Mouse (Mus musculus) kidney, postnatal 14 days (tissue): Measurements from ENCODE around the gene Pgbd1.
"Not testable (repeated sequence)": the region's sequence is repeated elsewhere in the genome, so short reads cannot be mapped to it uniquely, and the experiment has no call there.

ENCODE experiments used
- DNase-seq: peaks from one replicate; pipeline ENCODE4 v3.0.0; 2022; ENCODE audit warnings: mixed read lengths

Pgbd1 gene

DNA sequence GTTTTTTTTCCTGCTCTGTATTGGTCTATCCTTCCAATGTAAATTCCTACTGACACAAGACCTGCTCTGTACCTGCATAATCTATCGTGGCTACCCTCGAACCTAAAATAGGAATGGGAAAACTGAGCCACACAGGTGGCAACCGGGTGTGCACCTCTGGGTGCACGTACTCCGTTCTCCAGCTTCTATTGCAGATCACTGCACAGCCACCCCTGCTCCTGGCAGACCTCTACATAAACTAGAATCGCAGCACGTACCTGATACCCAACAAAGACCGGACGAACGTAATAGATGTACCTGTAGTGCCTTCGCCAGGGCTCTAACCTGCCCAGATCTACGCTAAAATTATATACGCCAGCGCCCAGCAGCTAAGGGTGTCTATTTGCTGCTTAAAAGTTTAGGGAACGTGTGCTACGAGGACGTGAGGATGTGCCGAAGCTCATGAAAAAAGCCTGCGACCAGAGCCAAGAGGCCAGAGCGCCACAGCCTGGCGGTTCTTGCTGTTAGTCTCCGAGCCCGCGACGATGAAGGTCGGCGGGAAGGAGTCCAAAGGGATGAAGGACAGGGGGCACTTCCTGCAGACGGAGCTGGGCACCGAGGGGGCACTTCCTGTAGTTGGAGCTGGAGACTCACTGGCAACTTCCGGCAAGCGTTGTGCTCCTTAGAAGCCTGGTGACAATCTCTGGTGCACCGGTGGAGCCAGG is at the start of gene Pgbd1:
Gene Pgbd1 (minus strand): TSS at position 556 of the 704 bp plus-strand sequence.
- peak; percentile 74 for DNase-seq

DNA sequence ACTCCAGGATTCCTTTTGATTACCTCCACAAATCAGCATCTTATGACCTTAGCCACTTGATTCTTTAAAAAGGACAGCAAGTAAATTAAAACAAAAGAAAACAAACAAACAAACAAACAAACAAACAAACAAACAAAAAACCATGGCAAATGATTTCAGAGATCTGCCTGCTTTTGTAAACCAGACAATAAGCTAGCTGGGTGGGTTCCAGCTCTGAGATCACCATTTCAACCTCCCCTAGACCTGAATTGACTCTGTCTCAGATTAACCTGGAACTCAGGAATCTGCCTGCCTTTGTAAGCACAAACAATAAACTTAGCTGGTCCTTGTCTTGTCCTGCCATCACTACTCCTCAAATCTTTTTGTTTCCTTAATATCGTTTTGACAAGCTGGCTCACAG is 46.0 kb upstream of the Pgbd1 start:
- DNase-seq: no peak

DNA sequence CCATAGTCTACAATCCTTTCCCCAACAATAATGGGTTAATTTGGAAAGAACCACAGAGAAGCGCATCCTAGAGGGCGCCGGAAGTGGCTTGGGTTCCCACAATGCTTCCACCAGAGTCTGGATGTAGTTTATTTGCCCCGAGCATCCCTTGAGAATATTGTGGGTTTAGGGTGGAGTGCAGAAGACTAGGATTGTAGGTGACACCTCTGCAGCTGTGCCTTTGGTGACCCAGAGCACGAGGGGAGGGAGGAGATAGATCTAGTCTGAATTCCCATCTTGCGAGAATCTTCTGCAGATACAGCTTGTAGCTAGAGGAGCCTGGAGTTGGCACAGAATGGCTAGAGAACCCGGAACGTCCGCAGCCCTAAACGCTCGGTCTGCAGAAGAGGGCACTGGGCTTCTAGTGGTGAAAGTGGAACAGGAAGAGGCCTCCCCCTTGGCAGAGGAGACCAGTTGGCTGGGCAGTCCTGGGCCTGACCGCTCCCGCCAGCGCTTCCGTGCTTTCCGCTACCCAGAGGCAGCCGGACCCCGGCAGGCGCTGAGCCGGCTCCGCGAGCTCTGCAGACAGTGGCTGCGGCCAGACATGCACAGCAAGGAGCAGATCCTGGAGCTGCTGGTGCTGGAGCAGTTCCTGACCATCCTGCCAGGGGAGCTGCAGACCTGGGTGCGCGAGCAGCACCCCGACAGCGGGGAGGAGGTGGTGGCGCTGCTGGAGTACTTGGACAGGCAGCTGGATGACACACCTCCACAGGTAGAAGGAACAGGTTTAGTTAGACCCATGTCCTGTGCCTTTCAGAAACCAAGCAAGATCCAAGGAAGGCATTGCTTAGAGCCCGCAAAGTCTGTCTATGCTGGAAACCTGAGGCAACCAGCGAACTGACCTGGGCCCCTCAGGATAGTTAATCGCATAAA is 38.2 kb upstream of the Pgbd1 start, which contains the start of the genes Zkscan4 and Gm10065:
Gene Zkscan4 (plus strand): TSS at position 149 of the 912 bp plus-strand sequence.
Gene Gm10065 (minus strand): TSS at position 683 of the 912 bp plus-strand sequence.
- peak; percentile 78 for DNase-seq

DNA sequence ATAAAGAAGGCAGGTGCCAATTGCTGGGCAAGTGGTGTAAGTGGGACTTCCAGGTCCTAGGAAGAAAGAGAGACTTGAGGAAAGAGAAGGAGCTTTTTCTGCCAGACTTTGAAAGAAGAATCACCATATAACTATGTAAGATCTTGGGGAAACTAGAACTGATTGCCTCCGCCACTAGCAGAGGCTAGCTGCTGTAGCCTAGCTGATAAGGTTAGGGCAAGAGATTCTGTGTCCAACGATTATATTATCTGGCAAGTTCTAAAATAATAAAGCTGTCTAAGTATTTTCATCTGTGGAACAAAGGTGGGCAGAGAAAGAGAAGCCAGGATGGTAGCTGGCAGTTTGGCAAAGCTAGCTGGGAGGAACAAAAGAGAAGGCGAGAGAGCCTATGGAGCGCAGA is 31.6 kb upstream of the Pgbd1 start:
- no peak for DNase-seq

DNA sequence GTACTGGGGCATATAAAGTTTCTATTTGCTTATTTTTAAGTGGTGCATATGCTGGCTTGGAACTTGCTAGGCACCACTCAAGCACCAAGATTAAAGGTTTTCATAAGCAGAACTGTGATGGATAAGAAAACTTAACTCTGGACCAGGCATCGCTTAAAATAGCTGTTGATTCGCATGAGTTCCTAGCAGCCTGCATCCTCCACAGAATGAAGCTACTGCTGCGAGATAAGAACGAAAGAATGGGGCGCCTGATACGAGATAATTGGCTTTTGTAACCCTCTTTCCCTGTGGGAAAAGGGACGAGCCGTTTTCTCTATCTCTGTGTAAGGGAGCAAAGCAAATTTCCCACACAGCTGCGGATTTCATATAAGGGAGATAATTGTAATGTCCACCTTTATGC is 28.2 kb upstream of the Pgbd1 start:
- no peak for DNase-seq

DNA sequence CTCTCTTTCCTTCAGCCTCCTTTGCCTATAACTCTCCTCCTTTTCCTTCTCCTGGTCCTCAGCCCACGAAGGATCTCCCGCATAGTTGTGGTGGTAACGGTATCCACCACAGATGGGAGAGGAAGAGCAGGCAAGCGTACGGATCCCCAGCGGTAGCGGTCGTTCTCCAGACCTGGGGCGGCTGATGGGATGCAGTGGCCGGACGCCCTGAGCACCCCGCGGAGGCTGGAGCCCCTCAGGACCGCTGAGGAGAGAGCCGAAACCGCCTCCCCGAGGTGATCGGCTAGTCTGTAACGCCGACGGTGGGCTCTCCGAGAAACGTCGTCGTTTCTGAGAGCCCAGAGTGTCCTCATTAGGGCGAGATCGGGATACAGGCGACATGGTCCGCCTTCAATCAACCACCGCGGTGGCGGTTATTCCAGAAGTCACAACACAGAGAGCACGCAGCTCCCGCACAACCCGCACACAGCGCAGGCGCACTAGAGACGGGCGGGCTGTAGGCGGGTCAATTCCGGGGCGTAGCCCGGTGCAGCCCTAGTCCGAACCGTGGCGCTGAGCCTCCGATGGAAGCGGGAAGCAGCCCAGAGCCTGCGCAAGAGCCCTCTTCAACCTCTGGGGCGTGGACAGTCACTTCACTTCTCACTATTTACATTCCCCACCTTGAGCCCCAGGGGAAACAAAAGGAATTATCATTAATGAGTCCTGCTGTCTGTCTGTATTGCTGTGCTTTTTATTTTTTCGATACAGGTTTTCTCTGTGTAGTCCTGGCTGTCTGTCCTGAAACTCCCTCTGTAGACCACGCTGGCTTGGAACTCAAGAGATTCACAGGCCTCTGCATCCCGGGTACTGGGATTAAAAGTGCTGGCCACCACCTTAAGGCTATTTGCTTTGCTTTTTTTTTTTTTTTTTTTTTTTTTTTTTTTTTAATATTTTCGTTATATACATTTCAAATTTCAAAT is 27.5 kb upstream of the Pgbd1 start, which contains the start of gene Nkapl:
Gene Nkapl (minus strand): TSS at position 449 of the 959 bp plus-strand sequence.
- DNase-seq: peak; percentile 87

DNA sequence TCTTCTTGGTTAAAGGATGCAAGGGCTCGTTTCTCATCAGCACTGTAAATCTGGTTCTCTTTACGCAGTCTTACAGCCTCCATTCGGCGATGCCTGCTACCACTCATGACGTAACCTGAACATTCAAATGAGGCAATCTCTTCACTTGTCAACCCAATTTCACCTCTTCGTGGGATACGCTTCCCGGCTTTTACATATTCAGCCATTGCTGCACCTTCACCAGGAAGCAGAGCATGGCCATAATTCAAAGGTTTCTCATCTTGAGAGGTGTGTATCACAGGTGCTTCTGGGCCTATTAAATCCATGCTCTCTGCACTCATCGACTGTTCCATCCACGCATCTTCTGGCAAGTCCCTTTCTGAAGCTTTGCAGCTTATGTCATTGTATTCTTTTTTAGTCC is 26.5 kb upstream of the Pgbd1 start:
- no peak for DNase-seq

DNA sequence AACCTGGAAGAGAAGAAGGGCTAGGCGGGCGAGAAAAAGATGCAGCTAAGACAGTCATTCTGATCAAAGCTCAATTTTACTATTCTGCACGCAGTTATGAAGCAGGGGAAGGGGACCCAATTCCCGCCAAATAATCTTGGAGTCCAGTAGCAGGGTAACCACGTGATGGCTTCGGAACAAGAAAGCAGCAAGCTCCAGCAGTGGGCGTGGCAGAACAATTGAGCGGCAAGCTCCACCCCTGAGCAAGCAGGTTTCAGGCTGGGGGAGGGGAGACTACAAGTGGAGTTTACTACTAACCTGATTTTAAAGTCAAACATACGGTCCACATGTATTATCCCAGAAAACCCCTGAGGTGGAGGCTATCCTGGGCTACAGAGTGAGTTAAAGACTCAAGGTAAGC is 21.7 kb upstream of the Pgbd1 start:
- not testable (repeated sequence) for DNase-seq

DNA sequence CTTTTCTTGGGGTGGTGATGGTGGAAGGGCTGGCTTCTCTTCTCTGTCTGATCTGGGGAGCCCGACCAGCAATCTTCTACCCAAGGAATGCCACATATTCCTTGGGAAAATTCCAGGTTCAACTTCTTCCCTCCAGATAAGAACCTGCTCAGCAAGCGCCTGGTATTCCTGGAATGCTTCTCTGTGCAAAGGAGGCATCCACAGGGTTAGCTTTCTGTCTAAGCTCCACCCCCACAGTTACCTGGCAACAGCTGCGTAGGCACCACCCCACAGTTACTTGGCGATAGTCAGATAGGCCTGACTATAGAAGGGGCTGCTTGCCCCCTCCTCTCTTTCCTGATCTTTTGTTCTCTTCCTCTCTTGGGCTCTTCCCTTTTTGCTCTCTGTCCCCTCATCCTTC is 15.5 kb upstream of the Pgbd1 start:
- peak; percentile 29 for DNase-seq

DNA sequence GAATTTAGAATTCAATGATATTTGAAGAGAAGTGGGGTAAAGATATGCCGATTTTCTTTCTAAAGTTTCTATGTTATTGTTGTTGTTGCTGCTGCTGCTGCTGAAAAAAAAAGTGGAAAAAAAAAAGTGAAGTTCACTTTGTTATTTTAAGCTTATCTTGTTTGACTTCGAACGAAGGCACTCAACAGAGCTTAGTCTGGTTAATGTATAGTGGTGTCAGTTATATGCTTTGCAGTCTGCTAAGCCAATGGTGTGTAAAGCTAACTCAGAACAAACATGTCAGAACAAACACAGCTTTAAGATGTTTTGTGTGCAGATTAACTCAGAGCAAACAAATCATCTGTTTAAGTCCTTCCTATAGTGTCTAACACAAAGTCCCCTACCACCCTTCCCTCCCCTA is 13.3 kb upstream of the Pgbd1 start:
- DNase-seq: no peak

DNA sequence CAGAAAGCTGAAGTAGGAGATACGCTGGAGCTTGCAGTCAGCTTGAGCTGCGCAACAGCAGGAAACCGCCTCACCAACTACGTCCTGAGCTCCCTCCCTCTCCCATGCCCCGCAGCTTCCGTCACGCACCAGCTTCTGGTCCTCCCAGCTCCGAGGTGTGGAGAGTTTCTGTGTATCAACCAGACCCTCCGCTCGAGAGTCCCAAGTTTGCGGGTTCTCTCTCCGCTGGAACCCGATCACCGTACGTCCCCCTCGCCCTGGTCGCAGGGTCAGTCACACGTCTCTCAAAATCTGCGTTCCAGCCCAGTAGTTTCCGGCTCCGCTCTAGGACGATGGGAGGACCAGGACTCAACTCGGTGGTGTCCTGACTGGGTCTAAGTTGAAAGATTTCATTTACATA is 12.6 kb upstream of the Pgbd1 start, which contains the start of gene Zscan26:
Gene Zscan26 (minus strand): TSS at position 282 of the 400 bp plus-strand sequence.
- DNase-seq: peak; percentile 88

DNA sequence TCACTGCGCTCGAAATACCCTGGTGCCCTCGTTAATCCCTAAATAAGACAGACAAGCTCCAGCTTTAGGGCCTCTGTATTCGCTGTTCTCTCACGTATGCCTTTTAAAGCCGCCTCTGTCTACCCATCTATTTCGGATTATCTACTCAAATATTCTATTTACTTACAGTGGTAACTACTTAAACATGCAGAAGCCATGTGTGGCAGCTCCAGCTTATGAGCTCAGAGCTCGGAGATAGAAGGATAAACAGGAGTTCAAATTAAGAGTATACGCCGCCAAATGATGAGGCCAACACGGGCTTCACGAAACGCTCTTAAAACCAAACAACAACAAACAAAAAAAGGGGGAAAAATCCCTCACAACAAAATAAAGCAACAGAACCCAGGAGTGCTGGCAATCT is 12.2 kb upstream of the Pgbd1 start:
- no peak for DNase-seq

DNA sequence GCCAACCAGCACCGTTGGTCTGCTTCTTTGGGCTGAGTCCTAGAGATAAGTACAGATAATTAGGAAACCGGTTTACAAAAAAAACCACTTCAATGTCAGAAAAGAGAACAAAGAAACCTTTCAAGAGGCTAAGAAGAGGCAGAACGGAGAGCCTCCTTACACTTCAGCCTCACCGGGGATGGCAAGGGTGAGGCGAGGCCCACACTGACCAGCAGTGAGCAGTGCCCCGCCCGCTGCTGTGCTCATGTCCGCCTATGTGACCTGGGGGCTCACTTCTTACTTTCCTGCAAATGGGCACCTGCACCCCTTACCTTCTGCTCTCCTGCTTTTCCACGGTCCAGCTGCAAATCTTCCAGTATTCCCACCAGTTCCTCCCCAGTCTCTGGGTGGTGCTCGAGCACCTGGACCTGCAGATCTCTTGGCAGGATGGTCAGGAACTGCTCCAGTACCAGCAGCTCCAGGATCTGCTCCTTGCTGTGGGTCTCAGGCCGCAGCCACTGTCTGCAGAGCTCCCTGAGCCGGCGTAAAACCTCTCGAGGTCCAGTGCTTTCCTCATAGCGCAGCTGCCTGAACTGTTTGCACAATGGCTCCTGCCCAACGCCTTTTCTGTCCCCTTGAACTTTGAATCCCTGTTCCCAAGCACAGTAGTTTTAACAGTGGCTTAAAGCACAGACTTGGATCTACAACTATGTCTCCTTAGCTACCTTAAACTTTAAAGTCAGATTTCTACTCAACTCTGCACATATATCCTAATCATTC is 7.2 kb upstream of the Pgbd1 start:
- DNase-seq: no peak

DNA sequence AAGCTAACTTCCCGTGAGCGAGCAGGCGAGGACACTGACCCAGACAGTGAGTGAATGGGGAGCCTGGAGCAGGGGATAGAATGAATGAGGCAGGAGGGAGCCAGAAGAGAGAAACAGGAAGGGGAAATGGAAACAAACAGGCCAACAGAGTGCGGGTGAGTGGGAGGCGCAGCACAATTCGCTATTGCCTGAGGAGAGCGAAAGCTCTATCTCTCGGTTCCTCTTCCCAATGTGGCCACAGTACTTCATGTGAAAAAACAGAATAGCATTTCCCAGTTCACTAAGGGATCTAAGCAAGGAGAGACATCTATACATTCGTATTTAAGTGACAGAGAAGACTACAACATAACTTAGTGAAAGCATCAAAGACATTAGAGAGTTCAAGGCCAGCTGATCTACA is 5.9 kb upstream of the Pgbd1 start:
- no peak for DNase-seq

DNA sequence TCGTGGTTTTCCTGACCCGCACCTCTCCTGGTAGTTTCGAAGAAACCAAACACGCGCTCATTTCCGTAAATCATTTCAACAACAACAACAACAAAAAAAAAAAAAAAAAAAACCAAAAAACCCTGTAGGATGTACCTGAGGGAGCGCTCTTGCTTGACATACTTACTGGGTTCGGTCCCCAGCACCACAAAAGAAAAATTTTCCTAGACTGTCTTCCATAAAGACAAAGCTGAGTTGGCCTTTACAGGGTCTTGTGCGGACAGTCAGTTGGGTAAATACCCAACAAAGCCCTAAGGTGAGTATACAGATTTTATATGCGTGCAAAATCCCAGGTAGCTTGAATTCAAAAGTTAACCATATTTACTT is 332 bp upstream of the Pgbd1 start:
- DNase-seq: no peak

DNA sequence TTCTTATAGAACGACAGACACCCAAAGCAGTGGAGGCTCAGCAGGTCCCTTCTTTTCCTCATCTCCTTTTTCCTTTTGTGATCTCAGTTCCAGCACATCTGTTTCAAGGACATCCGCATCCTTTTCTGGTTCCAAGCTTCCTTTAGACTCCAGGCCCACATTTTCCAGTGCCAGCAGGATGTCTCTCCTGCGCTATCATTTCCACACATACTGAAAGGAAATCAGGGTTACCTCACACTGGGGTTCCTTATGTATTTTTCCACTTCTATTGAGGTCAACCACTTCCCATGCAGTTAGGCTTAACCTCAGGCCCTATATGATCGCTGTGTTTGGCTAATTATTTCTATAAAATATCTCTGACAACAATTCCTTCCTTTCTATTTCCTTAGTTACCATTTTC is 5.4 kb downstream of the Pgbd1 start:
- no peak for DNase-seq

DNA sequence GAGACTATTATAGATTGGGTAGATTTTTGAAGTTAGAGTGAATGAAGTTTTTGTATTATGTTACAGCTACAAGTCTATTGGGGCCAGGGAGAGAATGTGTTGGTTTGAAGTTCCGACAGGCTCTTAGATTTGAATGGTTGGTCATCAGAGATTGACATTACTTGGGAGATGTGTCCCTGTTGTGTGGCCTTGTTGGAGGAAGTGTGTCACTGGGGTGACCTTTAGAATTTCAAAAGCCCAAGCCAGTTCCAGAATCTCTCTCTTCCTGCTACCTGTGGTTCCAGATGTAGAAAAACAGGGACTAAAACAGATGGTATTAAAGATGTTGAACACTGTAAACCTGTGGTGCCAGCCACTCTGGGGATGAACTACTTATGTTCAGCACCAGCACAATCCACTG is 13.2 kb downstream of the Pgbd1 start:
- DNase-seq: no peak

DNA sequence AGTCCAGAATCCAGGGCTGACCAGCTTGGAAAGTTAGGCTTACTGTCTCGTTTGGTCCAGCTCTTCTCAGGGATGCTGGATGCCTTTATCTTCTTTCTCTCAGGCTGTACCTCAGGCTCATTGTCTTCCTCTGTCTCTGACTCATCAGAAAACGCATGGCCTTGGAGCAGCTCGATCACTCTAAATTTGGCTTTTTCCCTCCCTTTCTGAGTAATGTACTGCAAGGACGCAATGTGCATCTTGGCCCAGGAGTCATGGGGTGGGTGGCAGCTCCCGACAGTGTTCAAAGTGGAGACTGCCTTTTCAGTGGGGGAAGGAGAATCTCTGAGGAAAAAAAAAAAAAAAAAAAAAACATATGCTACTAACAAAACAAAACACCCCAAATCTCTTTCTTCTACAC is 17.6 kb downstream of the Pgbd1 start:
- DNase-seq: no peak

DNA sequence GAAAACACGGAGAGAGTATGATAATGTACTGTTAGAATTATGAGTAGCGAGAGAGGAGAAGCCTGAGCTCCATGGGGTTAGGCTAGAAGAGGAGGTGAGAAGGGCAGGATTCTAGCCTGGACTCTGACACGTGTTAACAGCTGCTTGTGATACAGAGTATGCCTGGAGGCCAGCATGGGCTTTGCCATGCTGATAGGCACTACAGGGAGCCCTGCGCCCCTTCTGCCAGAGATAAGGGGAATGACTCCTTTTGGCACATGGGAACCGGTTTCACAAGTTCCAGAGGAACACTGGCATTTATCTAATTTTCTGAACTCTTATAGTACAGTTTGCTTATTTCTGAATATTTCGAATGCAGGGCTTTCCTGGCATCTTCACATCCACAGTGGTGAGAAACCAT is 22.0 kb downstream of the Pgbd1 start:
- DNase-seq: no peak

DNA sequence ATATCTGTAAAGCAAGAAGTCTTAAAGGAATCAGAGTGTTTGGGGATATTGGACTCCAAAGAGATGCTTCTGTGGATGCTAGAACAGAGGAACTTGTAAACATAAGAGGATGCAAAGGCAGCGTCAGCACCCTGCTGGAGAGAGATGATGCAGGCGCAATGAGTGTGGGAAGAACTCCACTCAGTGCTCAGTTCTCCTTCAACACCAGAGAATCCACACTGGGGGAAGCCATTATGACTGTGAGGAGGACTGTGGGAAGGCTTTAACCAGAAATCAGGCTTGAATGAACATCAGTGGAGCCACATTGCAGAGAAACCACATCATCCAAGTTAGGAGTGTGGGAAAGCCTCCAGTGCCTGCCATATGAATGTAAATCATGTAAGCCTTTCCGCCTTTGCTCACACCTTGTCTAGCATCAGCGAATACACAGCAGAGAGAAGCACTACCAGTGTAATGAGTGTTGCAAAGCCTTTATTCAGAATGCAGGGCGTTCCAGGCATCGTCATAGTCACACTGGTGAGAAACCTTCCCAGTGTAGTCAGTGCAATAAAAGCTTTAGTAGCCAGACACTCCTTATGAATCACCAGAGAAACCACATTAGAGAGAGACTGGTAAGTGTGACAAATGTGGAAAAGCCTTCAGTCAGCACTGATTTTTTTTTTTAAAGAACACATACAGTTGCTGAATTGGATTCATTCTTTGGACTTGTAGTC is 23.4 kb downstream of the Pgbd1 start:
- DNase-seq: no peak

DNA sequence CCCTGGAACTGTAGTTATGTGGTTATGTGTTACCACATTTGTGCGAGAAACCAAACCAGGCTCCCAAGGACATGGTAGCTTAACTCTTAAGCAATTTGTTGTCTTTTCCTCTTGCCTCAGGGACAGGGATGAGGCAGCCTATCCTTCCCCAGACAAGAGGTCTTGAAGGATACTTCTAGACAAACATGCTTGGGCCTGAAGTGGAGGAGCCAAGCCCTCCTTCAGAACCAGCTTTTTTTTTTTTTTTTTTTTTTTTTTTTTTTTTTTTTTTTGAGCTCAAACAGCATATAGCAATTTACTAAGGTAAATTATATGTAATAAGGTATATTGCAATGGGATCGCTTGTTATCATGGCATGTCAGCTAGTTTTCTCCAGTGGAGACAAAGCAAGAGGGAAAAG is 25.1 kb downstream of the Pgbd1 start:
- DNase-seq: no peak
